Mouse (Mus musculus): ENCODE results near the gene Thap11. TPM values are rescaled to one million over a fixed set of nuclear protein-coding genes. Genes with fewer than 3 reads are reported as not detected.

The Thap11 gene
- total and polyA plus RNA-seq, 2 experiments from 2014 or later: 35.5 to 59.5 TPM

DNA sequence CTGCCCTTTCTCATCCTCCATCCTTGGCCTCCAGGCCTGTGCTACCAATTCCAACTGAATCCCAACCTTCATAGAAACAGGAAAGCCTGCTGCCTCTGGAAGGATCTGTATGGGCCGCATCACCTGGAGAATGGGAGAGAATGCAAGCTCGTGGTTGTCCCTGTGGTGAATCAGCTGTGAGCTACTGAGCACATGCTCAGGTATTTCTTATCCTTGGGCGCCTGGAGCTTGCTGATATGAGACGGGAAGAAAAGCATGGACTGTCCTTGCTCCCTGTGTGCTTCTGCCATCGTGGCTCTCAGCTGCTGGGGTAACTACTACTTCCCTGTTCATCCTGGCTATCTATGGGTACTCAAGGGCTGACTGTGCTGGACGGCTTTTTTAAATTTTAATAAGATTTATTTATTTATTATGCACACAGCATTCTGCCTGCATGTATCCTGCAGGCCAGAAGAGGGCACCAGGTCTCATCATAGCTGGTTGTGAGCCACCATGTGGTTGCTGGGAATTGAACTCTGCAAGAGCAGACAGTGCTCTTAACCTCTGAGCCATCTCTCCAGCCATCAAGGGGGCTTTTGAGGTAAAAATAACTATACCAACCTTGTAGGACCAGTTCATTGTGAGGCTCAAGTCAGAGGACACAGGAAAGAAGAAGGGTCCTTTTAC is 11.6 kb downstream of the Thap11 start:
- WGBS: 70% methylated on average over 6 of the region's 6 CpGs
- H3K9me3 ChIP-seq (replicated peaks; ENCODE audit: control insufficient read depth, low read length): no peaks in the 10 kb centered on the region
- TF ChIP-seq CTCF (IDR thresholded peaks at IDR 0.05; ENCODE audit: low read depth): peak; percentile 27; the same call in 1 of the 2 replicates
- TF ChIP-seq EP300 (IDR thresholded peaks at IDR 0.05; ENCODE audit: low read depth): no peak
- no peak overlapping the region for H3K27ac ChIP-seq (ENCODE audit: low read depth)
- DNase-seq (ENCODE audit: low spot score): no peak
- peaks cover 37% of the 10 kb centered on the region for H3K36me3 ChIP-seq (replicated peaks; ENCODE audit: control insufficient read depth, insufficient read depth, low read length)
- H3K9ac ChIP-seq (replicated peaks; ENCODE audit: low read depth, low read length): no peak overlapping the region
- no peak overlapping the region for H3K4me2 ChIP-seq (ENCODE audit: low read depth, low read length)
- no peaks in the 10 kb centered on the region for H3K27me3 ChIP-seq (ENCODE audit: control insufficient read depth, insufficient read depth, low read length)
- no peak overlapping the region for H3K4me3 ChIP-seq (ENCODE audit: low read depth, low read length)
- ATAC-seq (ENCODE audit: insufficient read depth, low read depth): no peak
- H3K4me1 ChIP-seq (ENCODE audit: control insufficient read depth, insufficient read depth): peaks cover 12% of the 10 kb centered on the region

DNA sequence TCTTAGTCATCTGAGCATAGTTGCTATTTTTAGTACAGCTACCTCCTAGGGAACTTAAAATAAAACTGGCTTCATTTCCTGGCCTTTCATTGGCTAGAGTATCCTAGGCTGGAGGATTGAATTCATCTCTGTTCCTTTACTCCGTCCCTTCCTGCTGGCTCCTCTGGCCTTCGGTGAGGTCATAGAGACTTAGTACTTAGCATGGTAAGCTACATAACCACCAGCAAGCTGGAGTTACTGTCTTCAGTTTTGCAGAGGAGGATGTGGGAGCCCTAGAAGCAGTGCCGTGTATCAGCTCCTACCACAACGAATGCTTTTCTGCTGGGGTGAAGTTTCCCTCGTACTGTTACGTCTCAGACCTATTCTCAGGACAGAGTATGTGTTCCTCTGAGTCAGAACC is 19.4 kb downstream of the Thap11 start:
- Histone ChIP-seq H3K4me1 (ENCODE audit: control insufficient read depth, insufficient read depth) (peaks cover 31% of the 10 kb centered on the region), H3K4me3 (ENCODE audit: low read depth, low read length) (no peak overlapping the region), H3K9me3 (replicated peaks; ENCODE audit: control insufficient read depth, low read length) (no peaks in the 10 kb centered on the region), H3K27me3 (ENCODE audit: control insufficient read depth, insufficient read depth, low read length) (no peaks in the 10 kb centered on the region), H3K4me2 (ENCODE audit: low read depth, low read length) (peak overlapping the region; percentile 40), H3K27ac (ENCODE audit: low read depth) (peak overlapping the region; percentile 91), H3K9ac (replicated peaks; ENCODE audit: low read depth, low read length) (peak overlapping the region; percentile 8; the same call in 1 of the 2 replicates), H3K36me3 (replicated peaks; ENCODE audit: control insufficient read depth, insufficient read depth, low read length) (peaks cover 46% of the 10 kb centered on the region)
- TF ChIP-seq CTCF (IDR thresholded peaks at IDR 0.05; ENCODE audit: low read depth) (no peak), EP300 (IDR thresholded peaks at IDR 0.05; ENCODE audit: low read depth) (no peak)
- DNase-seq (ENCODE audit: low spot score): peak; percentile 85
- peak; percentile 92 for ATAC-seq (ENCODE audit: insufficient read depth, low read depth)
- 25% methylated on average over 6 of the region's 6 CpGs for WGBS

DNA sequence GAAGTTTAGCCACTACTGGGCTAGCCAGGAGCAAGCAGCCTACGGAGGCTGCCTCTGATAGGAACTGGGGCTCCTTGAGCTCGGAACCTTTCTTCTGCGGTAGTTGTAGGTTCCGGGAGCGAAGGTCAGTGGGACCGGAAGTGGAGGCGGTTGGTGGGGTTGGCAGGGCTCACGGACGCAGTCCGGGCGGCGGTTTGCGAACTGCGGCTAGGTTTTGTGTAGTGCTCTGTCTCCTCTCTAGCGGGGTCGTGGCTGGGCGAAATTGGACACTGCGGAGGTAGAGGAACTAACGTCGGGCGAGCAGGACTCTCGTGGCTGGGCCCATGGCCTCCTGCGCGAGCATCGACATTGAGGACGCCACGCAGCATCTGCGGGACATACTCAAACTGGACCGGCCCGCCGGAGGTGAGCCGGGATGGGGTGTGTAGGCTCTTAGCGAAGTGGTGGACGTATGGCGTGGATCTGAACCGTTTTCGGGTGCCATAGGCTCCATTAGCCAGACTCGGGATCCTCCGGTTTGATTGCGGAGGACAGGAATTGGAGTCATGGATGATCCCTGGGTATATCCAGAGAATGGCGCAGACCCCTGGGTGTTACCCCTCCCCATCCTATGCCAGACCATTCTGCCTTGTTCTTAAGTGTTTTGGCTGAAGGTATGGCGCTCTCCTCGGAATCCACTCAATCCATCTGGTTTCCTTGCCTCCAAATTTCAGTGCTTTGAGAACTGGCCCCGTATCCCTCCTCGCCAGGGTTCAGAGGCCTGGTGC is 26.0 kb downstream of the Thap11 start, which contains the start of gene Edc4:
Gene Edc4, plus strand, starts transcription at position 128 of the 767 bp plus-strand sequence.
- H3K9me3 ChIP-seq (replicated peaks; ENCODE audit: control insufficient read depth, low read length): no peaks in the 10 kb centered on the region
- H3K36me3 ChIP-seq (replicated peaks; ENCODE audit: control insufficient read depth, insufficient read depth, low read length): peaks cover 59% of the 10 kb centered on the region
- peak within 1 kb of the TSS; percentile 89 for H3K9ac ChIP-seq (replicated peaks; ENCODE audit: low read depth, low read length)
- H3K4me3 ChIP-seq (ENCODE audit: low read depth, low read length): peak within 1 kb of the TSS; percentile 87
- ATAC-seq (ENCODE audit: insufficient read depth, low read depth) (peak; percentile 82), DNase-seq (ENCODE audit: low spot score) (peak; percentile 64)
- peak within 1 kb of the TSS; percentile 91 for H3K4me2 ChIP-seq (ENCODE audit: low read depth, low read length)
- peak within 1 kb of the TSS; percentile 75 for H3K27ac ChIP-seq (ENCODE audit: low read depth)
- no peaks in the 10 kb centered on the region for H3K27me3 ChIP-seq (ENCODE audit: control insufficient read depth, insufficient read depth, low read length)
- TF ChIP-seq CTCF (IDR thresholded peaks at IDR 0.05; ENCODE audit: low read depth) (no peak), EP300 (IDR thresholded peaks at IDR 0.05; ENCODE audit: low read depth) (no peak)
- H3K4me1 ChIP-seq (ENCODE audit: control insufficient read depth, insufficient read depth): peaks cover 8% of the 10 kb centered on the region
- WGBS: under 1% methylated on average over 45 of the region's 45 CpGs

DNA sequence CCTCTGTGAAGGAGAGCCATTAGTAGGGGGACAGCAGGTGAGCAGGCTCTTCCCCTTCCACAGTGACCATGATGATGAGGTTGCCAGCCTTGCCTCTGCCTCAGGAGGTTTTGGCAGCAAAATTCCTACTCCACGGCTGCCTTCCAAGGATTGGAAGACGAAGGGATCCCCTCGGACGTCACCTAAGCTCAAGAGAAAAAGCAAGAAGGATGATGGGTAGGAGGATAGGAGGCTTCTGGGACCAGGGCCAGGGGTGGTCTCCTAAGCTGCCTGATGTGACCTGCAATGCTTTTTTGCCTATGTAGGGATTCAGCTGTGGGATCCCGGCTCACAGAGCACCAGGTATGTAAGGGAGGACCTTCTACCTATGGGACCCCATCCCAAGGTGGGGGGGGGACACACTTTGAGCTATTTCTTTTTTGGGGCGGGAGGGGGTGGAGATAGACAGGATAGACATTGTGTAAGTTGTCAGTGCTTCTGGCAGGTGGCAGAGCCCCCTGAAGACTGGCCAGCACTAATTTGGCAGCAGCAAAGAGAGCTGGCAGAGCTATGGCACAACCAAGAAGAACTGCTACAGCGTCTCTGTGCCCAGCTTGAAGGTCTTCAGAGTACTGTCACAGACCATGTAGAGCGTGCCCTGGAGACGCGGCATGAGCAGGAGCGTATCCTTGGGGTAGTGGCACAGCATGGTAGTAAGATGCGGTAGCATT is 35.0 kb downstream of the Thap11 start:
- TF ChIP-seq EP300 (IDR thresholded peaks at IDR 0.05; ENCODE audit: low read depth) (no peak), CTCF (IDR thresholded peaks at IDR 0.05; ENCODE audit: low read depth) (no peak)
- H3K4me3 ChIP-seq (ENCODE audit: low read depth, low read length): no peak overlapping the region
- H3K9me3 ChIP-seq (replicated peaks; ENCODE audit: control insufficient read depth, low read length): no peaks in the 10 kb centered on the region
- no peak overlapping the region for H3K27ac ChIP-seq (ENCODE audit: low read depth)
- no peaks in the 10 kb centered on the region for H3K27me3 ChIP-seq (ENCODE audit: control insufficient read depth, insufficient read depth, low read length)
- H3K4me1 ChIP-seq (ENCODE audit: control insufficient read depth, insufficient read depth): no peaks in the 10 kb centered on the region
- 97% methylated on average over 12 of the region's 12 CpGs for WGBS
- no peak for ATAC-seq (ENCODE audit: insufficient read depth, low read depth)
- no peak for DNase-seq (ENCODE audit: low spot score)
- H3K9ac ChIP-seq (replicated peaks; ENCODE audit: low read depth, low read length): no peak overlapping the region
- H3K4me2 ChIP-seq (ENCODE audit: low read depth, low read length): no peak overlapping the region
- peaks cover 79% of the 10 kb centered on the region for H3K36me3 ChIP-seq (replicated peaks; ENCODE audit: control insufficient read depth, insufficient read depth, low read length)

DNA sequence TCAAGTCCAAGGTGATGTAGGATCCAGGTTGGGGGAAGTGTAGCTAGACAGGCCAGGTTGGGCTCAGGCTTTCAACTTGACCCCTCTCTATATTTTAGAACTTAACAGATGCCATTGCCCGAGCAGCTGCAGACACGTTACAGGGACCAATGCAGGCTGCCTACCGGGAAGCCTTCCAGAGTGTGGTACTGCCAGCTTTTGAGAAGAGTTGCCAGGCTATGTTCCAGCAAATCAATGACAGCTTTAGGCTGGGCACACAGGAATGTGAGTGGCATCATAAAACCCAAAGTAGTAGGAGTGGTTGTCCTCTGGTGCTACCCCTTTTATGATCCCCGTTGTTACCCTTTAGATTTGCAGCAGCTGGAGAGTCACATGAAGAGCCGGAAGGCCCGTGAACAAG is 35.9 kb downstream of the Thap11 start:
- Histone ChIP-seq H3K4me2 (ENCODE audit: low read depth, low read length) (no peak overlapping the region), H3K27ac (ENCODE audit: low read depth) (no peak overlapping the region), H3K9ac (replicated peaks; ENCODE audit: low read depth, low read length) (no peak overlapping the region), H3K4me1 (ENCODE audit: control insufficient read depth, insufficient read depth) (no peaks in the 10 kb centered on the region), H3K36me3 (replicated peaks; ENCODE audit: control insufficient read depth, insufficient read depth, low read length) (peaks cover 69% of the 10 kb centered on the region), H3K9me3 (replicated peaks; ENCODE audit: control insufficient read depth, low read length) (no peaks in the 10 kb centered on the region), H3K4me3 (ENCODE audit: low read depth, low read length) (no peak overlapping the region), H3K27me3 (ENCODE audit: control insufficient read depth, insufficient read depth, low read length) (no peaks in the 10 kb centered on the region)
- TF ChIP-seq EP300 (IDR thresholded peaks at IDR 0.05; ENCODE audit: low read depth) (no peak), CTCF (IDR thresholded peaks at IDR 0.05; ENCODE audit: low read depth) (no peak)
- ATAC-seq (ENCODE audit: insufficient read depth, low read depth) (no peak), DNase-seq (ENCODE audit: low spot score) (no peak)
- WGBS: 89% methylated on average over 6 of the region's 6 CpGs
